ENCODE assay signal across 13 mouse cellular contexts in the genomic region with DNA sequence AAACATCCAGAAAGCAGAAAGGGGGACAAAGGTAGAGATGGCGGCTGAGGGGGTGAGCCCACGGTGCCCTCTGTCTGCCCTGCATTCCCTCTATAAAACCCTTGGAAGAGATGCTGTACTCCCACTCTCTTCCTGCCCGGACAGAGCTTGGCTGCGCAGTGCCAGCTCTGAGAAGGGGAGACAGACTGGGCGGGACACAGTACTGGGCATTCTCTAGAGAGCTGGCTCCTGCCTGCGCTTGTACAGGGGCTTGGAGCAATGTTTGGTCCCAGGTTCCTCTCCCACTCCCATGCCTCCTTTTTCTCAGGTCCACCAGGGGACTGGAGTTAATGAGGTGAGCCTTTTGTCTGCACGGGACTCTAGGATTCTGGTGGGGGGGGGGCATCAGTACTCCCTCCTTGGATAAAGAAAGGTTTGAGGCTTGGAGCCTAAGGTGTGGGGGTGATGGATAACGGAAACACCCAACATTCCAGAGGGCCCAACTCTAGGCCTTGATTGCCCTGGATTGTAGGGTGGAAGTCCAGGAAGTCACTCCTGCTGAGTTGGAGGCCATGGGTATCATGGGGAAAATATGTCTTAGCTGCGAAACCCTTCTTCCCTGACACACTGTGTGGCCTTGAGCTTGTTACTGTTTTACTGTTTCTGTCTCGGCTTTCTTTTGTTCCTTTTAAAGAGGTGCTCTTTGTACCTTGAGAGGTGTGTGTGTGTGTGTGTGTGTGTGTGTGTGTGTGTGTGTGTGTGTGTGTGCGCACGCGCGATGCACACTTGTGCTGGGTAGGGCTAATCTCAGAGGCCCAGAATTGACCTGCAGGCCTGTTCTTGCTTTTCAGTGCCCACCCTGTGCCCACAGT. TPM values are rescaled to one million over a fixed set of nuclear protein-coding genes. Genes with fewer than 3 reads are reported as not detected.
A peak's percentile ranks its signal among the peaks of the same experiment; 100 is the strongest.
DNase-seq lines count a peak whose midpoint lies in the region; ATAC-seq lines count a peak whose summit lies in the region.
"Had no signal": no experiment of that assay in that cellular context is flagged by ENCODE, and none has a peak within 500 bp of the region (broad histone marks: within the 10 kb centered on the region; RNA-seq: fewer than 3 reads in every experiment).

No protein-coding gene starts in this region.

- H3K27me3 ChIP-seq in hindbrain, embryonic 14.5 days (ENCODE audit: control insufficient read depth, insufficient read depth, low read length) = no peaks in the 10 kb centered on the region
- no peaks in the 10 kb centered on the region for H3K27me3 ChIP-seq in midbrain, embryonic 11.5 days (ENCODE audit: control insufficient read depth, insufficient read depth, low read length)
- peaks cover 69% of the 10 kb centered on the region for H3K27me3 ChIP-seq in heart, embryonic 10.5 days (ENCODE audit: insufficient read depth, poor library complexity, severe bottlenecking)

- no peak overlapping the region for H3K4me2 ChIP-seq in hindbrain, embryonic 14.5 days (replicated peaks)
- no peak overlapping the region for H3K4me2 ChIP-seq in midbrain, embryonic 11.5 days

- no peak overlapping the region for H3K9ac ChIP-seq in hindbrain, embryonic 14.5 days
- H3K9ac ChIP-seq in midbrain, embryonic 11.5 days (ENCODE audit: low read length) = no peak overlapping the region

- 0 out of 2 replicates have a peak, but pooled peaks have one; percentile 28 for ATAC-seq in frontal cortex, adult (ENCODE audit: low TSS enrichment)
- peak; percentile 25; the same call in 1 of the 2 replicates for ATAC-seq in hindbrain, embryonic 14.5 days (ENCODE audit: low FRiP score)
- ATAC-seq in midbrain, embryonic 11.5 days (ENCODE audit: low FRiP score) = no peak

- no peaks in the 10 kb centered on the region for H3K36me3 ChIP-seq in hindbrain, embryonic 14.5 days (replicated peaks; ENCODE audit: control insufficient read depth, insufficient read depth)
- no peaks in the 10 kb centered on the region for H3K36me3 ChIP-seq in midbrain, embryonic 11.5 days (ENCODE audit: control insufficient read depth, insufficient read depth, low read length)
- 0 out of 2 replicates have a peak, but pooled peaks cover 2% of the 10 kb centered on the region for H3K36me3 ChIP-seq in heart, embryonic 10.5 days
- H3K36me3 ChIP-seq: G1E had no signal

- peaks cover 10% of the 10 kb centered on the region for H3K4me1 ChIP-seq in hindbrain, embryonic 14.5 days (replicated peaks; ENCODE audit: control insufficient read depth, insufficient read depth, low read length)
- peaks cover 6% of the 10 kb centered on the region; the same call in 1 of the 2 replicates for H3K4me1 ChIP-seq in midbrain, embryonic 11.5 days (ENCODE audit: control insufficient read depth, insufficient read depth, low read length)
- H3K4me1 ChIP-seq in heart, embryonic 10.5 days = peaks cover 27% of the 10 kb centered on the region

- H3K9me3 ChIP-seq in hindbrain, embryonic 14.5 days (ENCODE audit: control insufficient read depth, low read length) = no peaks in the 10 kb centered on the region
- no peaks in the 10 kb centered on the region for H3K9me3 ChIP-seq in midbrain, embryonic 11.5 days (ENCODE audit: control insufficient read depth, low read length)
- no peaks in the 10 kb centered on the region for H3K9me3 ChIP-seq in heart, embryonic 10.5 days
- H3K9me3 ChIP-seq: G1E had no signal

- no peak overlapping the region for H3K4me3 ChIP-seq in hindbrain, embryonic 14.5 days (replicated peaks; ENCODE audit: low read length)
- no peak overlapping the region for H3K4me3 ChIP-seq in midbrain, embryonic 11.5 days (ENCODE audit: low read depth, low read length)
- H3K4me3 ChIP-seq in heart, embryonic 10.5 days = no peak overlapping the region

- DNase-seq in frontal cortex, adult 2 months (ENCODE audit: extremely low spot score in 1 of 2, low spot score in 1 of 2) = no peak
- peak; percentile 17 for DNase-seq in ZHBTc4 (ENCODE audit: low read depth, low spot score)
- DNase-seq in hindbrain, embryonic 14.5 days (ENCODE audit: low spot score) = no peak
- peak; percentile 53 for DNase-seq in midbrain, embryonic 11.5 days (ENCODE audit: low spot score, missing footprints)
- no peak for DNase-seq in heart, embryonic 10.5 days (ENCODE audit: low spot score)
- no peak for DNase-seq in spleen, adult 18-20 months
- no peak for DNase-seq in heart, adult 8-10 months (ENCODE audit: low spot score)
- DNase-seq: adrenal gland, postnatal 10 days; cerebellum, adult 18-20 months; lung, adult 18-20 months; thymus, postnatal 4 days had no signal

- peak overlapping the region; percentile 45; the same call in 1 of the 2 replicates for H3K27ac ChIP-seq in hindbrain, embryonic 14.5 days
- H3K27ac ChIP-seq in midbrain, embryonic 11.5 days (ENCODE audit: low read depth, low read length) = no peak overlapping the region
- no peak overlapping the region for H3K27ac ChIP-seq in heart, embryonic 10.5 days

- 79% methylated on average over 14 of the region's 14 CpGs for WGBS in hindbrain, embryonic 14.5 days
- 88% methylated on average over 14 of the region's 14 CpGs for WGBS in midbrain, embryonic 11.5 days
- 86% methylated on average over 14 of the region's 14 CpGs for WGBS in heart, embryonic 10.5 days

RNA-seq across cellular contexts. Expression of gene Col16a1, which starts 7.7 kb away (rescaled TPM):
- polyA plus RNA-seq in frontal cortex, adult 2 months (2012; rRNA removed) = 40.4 and 40.6 TPM in 2 replicates
- polyA plus RNA-seq in hindbrain, embryonic 14.5 days (2014; fragmentation: Nextera tagmentation; extraction: Ambion mirVana) = 10.1 and 11.1 TPM in 2 replicates
- polyA plus RNA-seq in midbrain, embryonic 11.5 days (2014; fragmentation: Nextera tagmentation; extraction: Ambion mirVana) = 5.8 and 6.9 TPM in 2 replicates
- 11.0 and 11.7 TPM in 2 replicates for polyA plus RNA-seq in heart, embryonic 10.5 days (2016; fragmentation: Nextera tagmentation; extraction: Ambion mirVana)
- 1 to 10 TPM; 3.6 to 8.0 (median 4.8) TPM for total RNA-seq in heart, adult 8-10 months (2022)
- total RNA-seq: G1E had no signal
- polyA plus RNA-seq: G1E had no signal

RNA-seq across cellular contexts. Expression of gene Pef1, which starts 47.0 kb away (rescaled TPM):
- 73.5 and 75.2 TPM in 2 replicates for polyA plus RNA-seq in frontal cortex, adult 2 months (2012; rRNA removed)
- polyA plus RNA-seq in hindbrain, embryonic 14.5 days (2014; fragmentation: Nextera tagmentation; extraction: Ambion mirVana) = 66.0 and 77.7 TPM in 2 replicates
- polyA plus RNA-seq in midbrain, embryonic 11.5 days (2014; fragmentation: Nextera tagmentation; extraction: Ambion mirVana) = 71.6 and 72.3 TPM in 2 replicates
- 60.5 and 66.1 TPM in 2 replicates for polyA plus RNA-seq in heart, embryonic 10.5 days (2016; fragmentation: Nextera tagmentation; extraction: Ambion mirVana)
- 10 to 100 TPM; 31.1 to 42.7 (median 38.2) TPM for total RNA-seq in heart, adult 8-10 months (2022)

Comparison
In these comparisons a context has a peak if more than half of its experiments do, and no peak if none do; other contexts are left out.
1. DNase-seq: peak in ZHBTc4 (single experiment) and midbrain, embryonic 11.5 days (single experiment); none in frontal cortex, adult 2 months (0 of 2), hindbrain, embryonic 14.5 days (single experiment), heart, embryonic 10.5 days (single experiment), spleen, adult 18-20 months (0 of 2) and heart, adult 8-10 months (single experiment).